Mouse (Mus musculus): ENCODE data around the gene Mutyh.
"Not testable (repeated sequence)": the region's sequence is repeated elsewhere in the genome, so short reads cannot be mapped to it uniquely, and the experiment has no call there.

Gene Mutyh

GRCm38 (mm10) chr4:116820902-116821693 lies 13.6 kb downstream of the Mutyh start:
- peak; percentile 90 for DNase-seq

DNA sequence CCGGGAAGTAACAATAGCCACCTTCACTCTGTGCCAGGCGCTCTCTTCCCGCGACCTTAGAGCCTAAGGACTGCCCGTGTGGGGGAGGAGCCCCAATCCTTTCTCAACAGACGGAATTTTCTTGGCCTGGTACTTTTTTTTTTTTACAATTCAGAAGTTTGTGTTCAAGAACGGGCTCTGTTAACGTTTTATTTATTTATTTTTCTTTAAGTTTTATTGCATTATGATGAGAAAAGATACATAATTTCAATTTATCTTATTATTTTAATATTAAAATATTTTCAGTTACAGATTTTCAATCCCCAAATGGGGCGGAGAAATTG lies 14.1 kb downstream of the Mutyh start, which contains the start of gene Hpdl:
Gene Hpdl (minus strand): TSS at position 14 of the 323 bp plus-strand sequence.
- DNase-seq = no peak

DNA sequence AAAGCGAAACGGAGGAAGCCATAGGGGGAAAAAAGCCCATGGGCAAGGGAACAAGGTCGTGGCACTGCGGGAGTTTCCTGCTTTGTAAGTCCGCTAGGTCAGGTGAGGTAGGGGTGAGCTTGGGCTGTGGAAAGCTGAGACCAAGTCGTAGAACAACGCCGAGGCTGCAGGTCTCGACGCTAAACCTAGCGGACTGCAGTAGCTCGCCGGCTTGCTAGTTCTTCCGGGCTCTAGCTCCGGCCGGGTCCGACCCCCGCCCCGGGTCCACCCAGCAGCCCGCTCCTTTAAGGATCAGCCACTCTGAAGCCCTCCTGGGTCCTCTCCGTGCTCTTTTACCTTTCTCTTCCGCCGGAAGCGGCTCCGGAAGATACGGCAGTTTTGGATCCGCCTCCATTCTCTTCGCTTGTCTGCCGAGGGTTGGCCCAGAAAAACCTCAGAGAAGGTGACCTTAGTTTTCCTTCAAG lies 17.1 kb downstream of the Mutyh start:
- DNase-seq = peak; percentile 84

GRCm38 (mm10) chr4:116827819-116828218 lies 20.3 kb downstream of the Mutyh start:
- peak; percentile 65 for DNase-seq

DNA sequence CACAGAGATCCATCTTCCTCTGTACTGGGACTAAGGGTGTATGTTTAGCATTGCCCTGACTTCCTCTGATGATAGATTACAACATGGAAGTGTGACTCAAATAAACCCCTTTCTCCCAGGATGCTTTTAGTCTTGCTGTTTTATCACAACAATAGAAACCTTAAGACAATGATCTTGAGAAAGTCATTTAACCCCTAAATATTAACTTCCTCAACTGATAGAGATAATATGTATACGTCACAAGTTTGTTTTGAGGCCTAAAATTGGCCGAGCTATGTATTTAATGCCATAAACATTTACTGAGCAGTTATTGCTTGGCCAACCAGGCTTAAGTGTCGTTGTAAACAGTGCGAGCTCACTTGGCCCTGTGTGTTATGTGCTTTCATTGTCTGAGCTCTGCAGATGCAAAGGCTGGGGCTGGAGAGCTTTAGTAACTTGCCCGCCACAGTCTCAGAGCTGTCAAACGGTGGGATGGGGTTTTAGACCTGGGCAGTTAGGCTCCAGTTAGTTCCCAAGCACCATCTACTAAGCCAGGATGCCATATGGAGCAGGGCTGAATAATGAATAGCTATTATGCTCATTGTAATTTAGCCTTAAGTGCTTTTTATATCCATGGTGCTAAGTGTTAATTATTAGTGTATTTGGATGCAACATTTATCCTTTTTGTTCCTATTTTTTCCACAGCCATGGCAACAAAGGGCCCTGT lies 22.0 kb downstream of the Mutyh start:
- DNase-seq = no peak

DNA sequence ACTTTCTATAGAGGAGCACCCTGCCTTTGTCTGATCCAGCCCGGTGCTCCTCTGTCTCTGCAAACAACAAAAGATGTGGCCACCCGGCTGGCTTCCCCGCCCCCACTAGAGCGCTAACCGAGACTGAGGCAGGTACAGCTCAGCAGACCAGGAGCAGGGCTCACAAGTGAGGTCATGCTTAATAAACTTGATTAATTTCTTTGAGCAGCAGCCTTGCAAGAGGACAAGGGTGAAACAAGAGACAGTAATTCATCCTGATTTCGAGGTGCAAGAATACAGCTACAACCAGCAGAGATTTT lies 22.5 kb downstream of the Mutyh start:
- DNase-seq = no peak

DNA sequence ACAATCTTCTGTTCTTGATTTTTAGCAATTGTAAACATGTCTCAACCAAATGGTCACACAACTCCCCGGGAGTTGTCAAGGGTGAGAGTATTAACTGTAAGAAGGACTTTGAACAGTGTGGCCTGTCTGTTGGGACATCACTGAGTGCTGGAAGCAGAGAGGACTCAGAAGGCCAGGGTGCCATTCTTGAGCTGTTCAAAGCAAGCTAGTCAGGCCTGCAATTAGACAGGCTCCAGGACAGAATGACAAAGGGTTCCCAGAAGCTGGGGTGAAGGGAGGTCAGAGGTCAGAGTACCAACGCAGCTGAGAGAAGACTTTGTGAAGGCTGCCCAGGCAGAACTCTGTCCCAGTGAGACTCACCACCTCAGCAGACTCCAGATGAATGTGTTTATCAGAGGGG lies 31.5 kb downstream of the Mutyh start:
- DNase-seq = peak; percentile 21

DNA sequence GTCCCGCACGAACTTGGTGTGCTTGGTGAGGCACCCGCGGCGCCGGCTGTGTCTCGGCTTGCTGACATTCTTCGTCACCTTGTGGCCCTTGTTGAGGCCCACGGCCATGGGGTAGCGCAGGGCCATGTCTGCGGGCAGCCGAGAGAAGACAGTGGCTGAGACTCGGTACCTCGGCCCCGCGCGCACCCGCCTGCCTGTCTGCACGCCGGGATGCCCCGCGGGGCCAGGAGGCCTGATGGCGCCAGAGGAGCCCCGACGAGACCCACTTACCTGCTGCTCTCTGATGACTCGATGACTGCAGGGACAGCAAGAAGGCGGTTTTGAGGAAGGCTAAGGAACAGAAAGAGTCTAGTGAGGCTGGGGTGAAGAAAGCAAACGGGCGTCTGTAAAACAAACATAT lies 32.6 kb downstream of the Mutyh start:
- not testable (repeated sequence) for DNase-seq

DNA sequence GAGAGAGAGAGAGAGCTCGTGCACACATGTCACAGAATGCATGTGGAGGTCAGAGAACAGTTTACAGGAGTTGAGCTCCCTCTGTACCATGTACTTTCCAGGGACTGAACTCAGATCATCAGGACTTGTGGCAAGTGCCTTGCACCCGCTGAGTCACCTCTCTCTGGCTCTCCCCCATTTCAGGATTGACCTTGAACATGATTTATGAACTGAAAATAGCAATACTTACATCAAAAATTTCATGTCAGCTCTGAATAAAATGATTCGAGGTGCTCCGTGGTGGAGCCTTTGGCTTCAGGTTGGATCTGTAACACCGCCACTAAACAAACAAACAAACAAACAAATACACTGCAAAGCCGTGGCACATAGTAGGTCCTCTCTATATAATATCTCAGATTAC lies 33.3 kb downstream of the Mutyh start:
- no peak for DNase-seq

GRCm38 (mm10) chr4:116844324-116844723 lies 36.8 kb downstream of the Mutyh start:
- no peak for DNase-seq

- no peak for DNase-seq
These were observed 42.4 kb downstream of the Mutyh start for GRCm38 (mm10) chr4:116849901-116850300.

DNA sequence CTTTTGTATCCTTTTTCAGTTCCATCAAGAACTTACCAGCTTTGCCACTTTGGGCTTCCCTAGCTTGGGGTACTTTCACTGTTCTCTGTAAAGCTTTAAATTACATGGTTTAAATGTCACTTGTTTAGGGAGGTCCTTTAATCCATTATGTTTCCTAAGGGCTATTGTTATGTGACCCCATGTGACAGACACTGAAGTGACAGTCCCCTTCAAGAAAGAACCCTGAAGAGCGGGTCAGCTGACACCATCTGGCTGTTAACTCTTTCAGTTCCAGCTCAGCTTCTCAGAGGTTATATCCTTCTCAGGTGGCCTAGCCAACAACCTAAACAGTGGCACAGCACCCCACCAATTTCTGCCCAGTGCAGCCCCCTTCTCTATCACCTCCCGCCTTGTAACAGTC lies 46.8 kb downstream of the Mutyh start:
- no peak for DNase-seq

GRCm38 (mm10) chr4:116857203-116857602 lies 49.7 kb downstream of the Mutyh start:
- no peak for DNase-seq

DNA sequence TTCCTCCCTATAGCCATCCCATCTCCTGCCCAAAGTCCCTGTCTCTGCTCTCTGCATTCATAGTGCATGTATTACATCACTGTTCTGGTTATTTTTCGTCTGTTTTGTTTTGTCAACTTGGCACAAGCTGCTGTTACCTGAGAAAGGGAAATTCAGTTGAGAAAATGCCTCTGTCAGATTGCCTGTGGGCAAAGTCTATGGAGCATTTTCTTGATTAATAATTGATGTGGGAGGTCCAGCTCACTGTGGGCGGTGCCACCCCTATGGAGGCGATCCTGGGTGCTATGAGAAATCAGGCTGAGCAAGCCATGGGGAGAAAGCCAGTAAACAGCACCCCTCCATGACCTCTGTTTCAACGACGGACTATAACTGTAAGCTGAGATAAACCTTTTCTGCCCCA lies 52.2 kb downstream of the Mutyh start:
- DNase-seq = peak; percentile 79

- DNase-seq = no peak
These were observed 54.5 kb downstream of the Mutyh start for GRCm38 (mm10) chr4:116862023-116862422.
